Mouse (Mus musculus): ENCODE measurements at regions not wholly inside any gene's neighbourhood (a gene's known extent, or its start where the extent isn't known, plus 50 kb on each side); places are given as distances from the start of the nearest gene placed in this dataset.

- no peak for TF ChIP-seq CTCF (IDR thresholded peaks at IDR 0.05; ENCODE audit: control insufficient read depth, insufficient read depth, insufficient replicate concordance, low read depth, low read length)
- TF ChIP-seq POLR2A (IDR thresholded peaks at IDR 0.05; ENCODE audit: control insufficient read depth, low read depth, low read length), result no peak
Observed at GRCm38 (mm10) chr13:99816666-99817065, 84.2 kb downstream of the Cartpt start.

Data from testis, adult 2 months (tissue).